Mouse (Mus musculus): ENCODE data around the gene Smad6. TPM values are rescaled to one million over a fixed set of nuclear protein-coding genes. Genes with fewer than 3 reads are reported as not detected.

The Smad6 gene
- polyA plus RNA-seq, 1 experiment from 2014 or later, result 47.2 TPM

DNA sequence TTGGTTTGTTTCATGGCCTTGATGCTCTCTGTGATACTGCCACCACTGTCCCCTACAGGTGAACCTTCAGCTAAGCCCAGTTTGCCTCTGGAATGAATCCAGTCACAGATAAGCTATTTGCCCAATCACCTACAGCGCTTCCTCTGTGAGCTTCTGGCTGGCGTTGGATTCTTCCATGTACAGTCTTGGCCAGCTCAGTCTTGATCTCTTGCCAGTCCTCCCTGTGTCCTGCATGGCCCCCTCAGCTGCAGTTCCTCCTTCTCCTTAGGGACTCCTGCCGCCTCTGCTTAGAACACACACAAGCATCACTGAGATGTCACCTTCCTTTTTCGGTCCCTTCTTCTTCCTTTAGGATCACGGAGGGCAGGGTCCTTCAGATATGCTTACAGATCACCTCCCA, 85.6 kb downstream of the Smad6 start:
- Histone ChIP-seq H3K4me1 (peaks cover 63% of the 10 kb centered on the region), H3K36me3 (no peaks in the 10 kb centered on the region), H3K27me3 (ENCODE audit: insufficient read depth, poor library complexity, severe bottlenecking) (no peaks in the 10 kb centered on the region), H3K9me3 (no peaks in the 10 kb centered on the region), H3K4me3 (no peak overlapping the region), H3K27ac (peak overlapping the region; percentile 80)
- no peak for DNase-seq (ENCODE audit: low spot score)
- 69% methylated on average over 5 of the region's 5 CpGs for WGBS

DNA sequence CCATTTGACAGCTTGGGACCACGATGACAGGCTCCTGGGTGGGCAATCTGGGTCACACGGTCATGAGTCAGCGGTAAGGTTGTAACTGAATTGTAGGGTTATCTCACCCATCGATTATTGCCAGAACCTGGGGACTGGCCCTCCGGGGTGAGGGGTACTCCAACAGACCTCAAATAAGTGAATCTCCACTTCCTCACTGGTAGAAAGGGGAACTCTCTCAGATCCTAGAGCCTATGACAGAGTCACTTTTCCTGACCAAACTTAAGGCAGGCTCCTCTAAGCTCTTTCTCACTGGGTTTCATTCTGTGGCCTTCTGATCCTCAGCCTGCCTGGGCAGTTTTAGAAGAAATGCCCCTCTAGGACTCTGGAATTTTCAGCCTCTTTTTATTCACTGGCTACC, 88.8 kb downstream of the Smad6 start:
- Histone ChIP-seq H3K9me3 (no peaks in the 10 kb centered on the region), H3K4me1 (peaks cover 84% of the 10 kb centered on the region), H3K4me3 (no peak overlapping the region), H3K27me3 (ENCODE audit: insufficient read depth, poor library complexity, severe bottlenecking) (no peaks in the 10 kb centered on the region), H3K36me3 (no peaks in the 10 kb centered on the region), H3K27ac (peak overlapping the region; percentile 79)
- DNase-seq (ENCODE audit: low spot score), result no peak
- WGBS, result 29% methylated on average over 5 of the region's 5 CpGs

DNA sequence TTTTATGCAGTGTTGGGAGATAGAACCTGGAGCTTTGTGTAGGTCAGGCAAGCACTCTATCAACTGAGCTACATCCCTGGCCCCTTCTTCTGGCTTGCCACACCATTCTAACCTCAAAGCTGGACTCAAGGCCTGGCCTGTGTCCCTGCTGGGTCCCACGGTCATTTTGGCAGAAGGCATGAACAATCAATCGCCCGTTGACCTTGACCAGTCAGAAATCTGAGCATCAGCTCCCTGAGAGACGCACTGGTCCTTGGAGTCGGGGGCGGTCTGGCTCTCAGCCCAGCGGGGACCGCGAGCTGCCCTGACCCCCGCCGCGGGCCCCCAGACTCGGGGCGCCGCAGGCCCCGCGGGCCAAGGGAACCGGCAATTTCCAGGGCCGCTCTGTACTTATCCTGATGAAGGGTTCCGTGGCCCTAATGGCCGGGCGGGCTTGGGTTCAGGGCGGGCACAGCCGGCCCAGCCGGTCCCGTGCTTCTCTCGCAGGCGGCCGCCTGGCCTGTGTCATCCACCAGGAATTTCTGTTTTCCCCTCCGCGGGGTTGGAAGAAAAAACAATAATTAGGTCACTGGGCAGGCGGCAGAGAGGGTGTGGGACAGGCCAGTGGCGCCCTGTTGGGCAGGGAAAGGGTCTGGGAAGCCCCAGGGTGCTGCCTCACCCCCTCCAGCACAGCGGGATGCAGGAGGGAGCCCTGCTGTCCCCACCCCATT, 94.4 kb downstream of the Smad6 start:
- 2% methylated on average over 34 of the region's 34 CpGs for WGBS
- Histone ChIP-seq H3K4me3 (peak overlapping the region; percentile 51), H3K27me3 (ENCODE audit: insufficient read depth, poor library complexity, severe bottlenecking) (no peaks in the 10 kb centered on the region), H3K27ac (peak overlapping the region; percentile 96), H3K4me1 (peaks cover 81% of the 10 kb centered on the region), H3K36me3 (no peaks in the 10 kb centered on the region), H3K9me3 (no peaks in the 10 kb centered on the region)
- DNase-seq (ENCODE audit: low spot score), result no peak

DNA sequence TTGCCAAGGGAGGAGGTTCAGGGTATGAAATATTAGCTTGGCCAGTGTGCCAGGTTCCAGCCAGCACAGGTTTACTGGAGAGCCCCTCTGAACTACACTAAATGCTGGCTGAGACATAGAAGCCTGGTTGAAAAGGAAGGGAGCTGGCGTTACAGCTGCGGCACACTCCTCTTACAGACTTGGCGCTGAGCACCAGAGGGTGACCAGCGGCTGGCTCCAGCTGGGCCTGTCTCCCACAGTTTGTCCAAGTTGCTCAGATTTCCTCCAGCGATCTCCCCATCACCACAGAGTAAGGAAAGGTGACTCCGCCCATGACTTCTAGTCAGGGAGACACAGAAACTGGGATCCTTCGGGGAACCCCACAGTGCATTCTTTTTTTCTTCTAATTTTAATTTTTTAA, 95.5 kb downstream of the Smad6 start:
- DNase-seq (ENCODE audit: low spot score), result no peak
- peak overlapping the region; percentile 96 for H3K27ac ChIP-seq
- peaks cover 80% of the 10 kb centered on the region for H3K4me1 ChIP-seq
- no peaks in the 10 kb centered on the region for H3K36me3 ChIP-seq
- no peaks in the 10 kb centered on the region for H3K27me3 ChIP-seq (ENCODE audit: insufficient read depth, poor library complexity, severe bottlenecking)
- WGBS, result 78% methylated on average over 7 of the region's 7 CpGs
- no peaks in the 10 kb centered on the region for H3K9me3 ChIP-seq
- H3K4me3 ChIP-seq, result no peak overlapping the region

DNA sequence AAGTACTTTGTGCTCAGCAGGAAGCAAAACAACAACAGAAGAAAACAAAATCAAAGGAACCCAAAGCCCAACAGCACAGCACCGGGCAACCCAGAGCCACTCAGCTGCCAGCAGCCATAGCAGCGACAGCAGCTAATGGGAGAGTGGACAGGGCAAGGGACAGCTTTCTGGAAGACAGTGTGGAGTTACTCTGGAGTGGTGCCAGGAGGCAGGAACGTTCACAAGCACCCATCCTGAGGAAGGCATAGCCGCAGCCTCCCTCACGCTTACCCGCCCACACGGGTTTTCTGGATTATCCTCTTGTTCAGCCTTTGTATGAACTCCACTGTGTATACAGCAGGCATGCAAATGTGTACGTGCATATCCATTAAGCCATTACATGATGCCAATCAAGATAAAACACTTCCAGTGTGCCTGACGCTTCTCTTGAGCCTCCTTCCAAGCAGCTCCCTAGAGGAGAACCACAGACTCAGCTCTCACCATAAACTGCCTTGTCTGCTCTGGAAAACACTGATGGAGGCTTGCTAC, 98.6 kb downstream of the Smad6 start:
- no peaks in the 10 kb centered on the region for H3K36me3 ChIP-seq
- H3K27ac ChIP-seq, result peak overlapping the region; percentile 63
- WGBS, result 63% methylated on average over 9 of the region's 9 CpGs
- no peak for DNase-seq (ENCODE audit: low spot score)
- H3K9me3 ChIP-seq, result no peaks in the 10 kb centered on the region
- H3K4me1 ChIP-seq, result peaks cover 86% of the 10 kb centered on the region
- no peaks in the 10 kb centered on the region for H3K27me3 ChIP-seq (ENCODE audit: insufficient read depth, poor library complexity, severe bottlenecking)
- H3K4me3 ChIP-seq, result no peak overlapping the region

DNA sequence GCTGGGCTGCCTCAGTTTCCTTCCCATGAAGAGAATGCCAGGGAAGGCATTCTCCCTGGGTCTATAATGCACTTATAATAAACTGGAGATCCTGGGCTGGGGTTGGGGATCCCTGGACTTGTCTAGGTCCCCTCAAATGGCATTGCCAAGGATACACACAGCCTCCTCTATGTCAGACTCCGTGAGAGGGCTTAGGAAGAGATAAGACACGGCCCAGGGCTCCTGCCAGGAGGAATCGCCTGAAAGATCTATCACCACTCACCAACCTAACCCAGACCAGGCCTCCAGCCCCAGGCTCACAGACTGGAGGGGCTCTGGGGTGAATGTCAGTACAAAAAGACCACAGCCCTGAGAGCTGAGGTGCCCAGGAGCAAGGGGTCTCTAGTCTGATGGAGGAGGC, 102.2 kb downstream of the Smad6 start:
- DNase-seq (ENCODE audit: low spot score), result no peak
- Histone ChIP-seq H3K27ac (peak overlapping the region; percentile 83), H3K9me3 (no peaks in the 10 kb centered on the region), H3K4me1 (peaks cover 90% of the 10 kb centered on the region), H3K27me3 (ENCODE audit: insufficient read depth, poor library complexity, severe bottlenecking) (no peaks in the 10 kb centered on the region), H3K36me3 (no peaks in the 10 kb centered on the region), H3K4me3 (no peak overlapping the region)
- WGBS, result 15% methylated on average over 3 of the region's 3 CpGs

DNA sequence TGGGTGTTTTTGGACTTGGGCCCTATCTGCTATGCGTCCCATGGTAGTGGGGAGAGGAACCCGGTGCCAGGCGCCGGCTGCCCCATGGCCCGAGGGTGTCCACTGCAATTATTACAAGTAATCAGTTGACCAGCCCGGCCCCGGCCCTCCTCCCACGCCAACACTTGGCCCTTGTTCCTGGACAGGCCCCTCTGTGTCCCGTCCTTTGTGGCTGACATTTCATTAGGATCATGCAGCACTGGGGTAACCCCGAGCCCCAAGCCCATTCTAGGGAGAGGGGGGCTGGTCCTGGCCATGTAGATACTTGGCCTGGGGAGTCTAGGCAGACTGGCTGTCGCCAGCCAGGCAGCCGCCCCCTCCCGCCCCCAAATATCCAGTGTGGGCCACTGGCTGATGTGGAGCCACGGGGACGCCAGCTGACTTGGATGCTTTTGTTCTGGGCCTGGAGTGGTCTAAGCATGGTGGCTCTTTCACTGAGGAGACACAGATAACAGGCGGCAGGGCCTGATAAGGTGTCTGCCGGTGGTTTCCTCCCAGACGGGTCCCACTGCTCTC, 102.8 kb downstream of the Smad6 start:
- 15% methylated on average over 18 of the region's 18 CpGs for WGBS
- Histone ChIP-seq H3K4me3 (0 out of 2 replicates have a peak overlapping the region, but pooled peaks have one; percentile 31), H3K4me1 (peaks cover 83% of the 10 kb centered on the region), H3K27me3 (ENCODE audit: insufficient read depth, poor library complexity, severe bottlenecking) (no peaks in the 10 kb centered on the region), H3K27ac (peak overlapping the region; percentile 83), H3K9me3 (no peaks in the 10 kb centered on the region), H3K36me3 (no peaks in the 10 kb centered on the region)
- peak; percentile 87 for DNase-seq (ENCODE audit: low spot score)

DNA sequence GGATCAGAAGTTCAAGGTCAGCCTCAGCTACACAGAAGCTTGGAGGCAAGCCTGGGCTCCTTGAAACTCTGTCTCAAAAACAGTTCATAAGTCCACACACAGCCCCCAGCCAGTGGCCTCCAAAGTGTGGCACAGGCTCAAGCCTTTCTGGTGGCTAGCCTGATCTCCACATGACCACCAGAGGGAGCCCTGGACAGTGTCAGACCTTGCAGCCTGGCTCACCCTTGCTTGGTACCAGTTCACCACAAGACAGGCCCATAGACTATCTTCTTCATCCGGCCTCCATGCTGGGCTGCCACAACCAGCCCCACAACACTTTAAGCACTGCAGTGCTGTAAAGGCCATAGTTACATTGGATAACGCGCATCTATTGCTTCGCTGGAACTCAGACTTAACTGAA, 103.6 kb downstream of the Smad6 start:
- no peak overlapping the region for H3K4me3 ChIP-seq
- WGBS, result 65% methylated on average over 4 of the region's 4 CpGs
- H3K27ac ChIP-seq, result peak overlapping the region; percentile 83
- peak; percentile 92 for DNase-seq (ENCODE audit: low spot score)
- no peaks in the 10 kb centered on the region for H3K36me3 ChIP-seq
- peaks cover 75% of the 10 kb centered on the region for H3K4me1 ChIP-seq
- H3K9me3 ChIP-seq, result no peaks in the 10 kb centered on the region
- no peaks in the 10 kb centered on the region for H3K27me3 ChIP-seq (ENCODE audit: insufficient read depth, poor library complexity, severe bottlenecking)

DNA sequence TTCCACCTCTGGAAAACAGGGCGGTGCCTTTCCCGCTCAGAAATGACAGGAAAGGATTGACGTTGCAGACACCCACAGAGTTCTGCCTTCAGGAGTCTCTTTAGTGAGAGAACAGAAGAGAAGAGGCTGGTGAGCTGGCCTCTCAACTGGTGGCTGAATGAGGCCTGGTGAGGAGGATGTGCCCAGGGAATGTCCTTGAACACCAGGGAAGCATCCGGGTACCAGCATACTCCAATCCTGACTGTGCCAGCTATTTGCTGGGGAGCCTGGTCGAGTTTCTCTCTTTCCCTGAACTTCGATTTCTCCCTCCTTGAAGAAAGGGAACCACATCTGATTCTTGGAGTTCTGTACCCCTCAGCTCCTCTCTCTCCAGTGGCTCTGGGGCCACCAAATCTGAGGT, 105.4 kb downstream of the Smad6 start:
- Histone ChIP-seq H3K9me3 (no peaks in the 10 kb centered on the region), H3K27me3 (ENCODE audit: insufficient read depth, poor library complexity, severe bottlenecking) (no peaks in the 10 kb centered on the region), H3K4me3 (no peak overlapping the region), H3K4me1 (peaks cover 64% of the 10 kb centered on the region), H3K36me3 (no peaks in the 10 kb centered on the region), H3K27ac (peak overlapping the region; percentile 65)
- no peak for DNase-seq (ENCODE audit: low spot score)
- WGBS, result 63% methylated on average over 6 of the region's 6 CpGs

DNA sequence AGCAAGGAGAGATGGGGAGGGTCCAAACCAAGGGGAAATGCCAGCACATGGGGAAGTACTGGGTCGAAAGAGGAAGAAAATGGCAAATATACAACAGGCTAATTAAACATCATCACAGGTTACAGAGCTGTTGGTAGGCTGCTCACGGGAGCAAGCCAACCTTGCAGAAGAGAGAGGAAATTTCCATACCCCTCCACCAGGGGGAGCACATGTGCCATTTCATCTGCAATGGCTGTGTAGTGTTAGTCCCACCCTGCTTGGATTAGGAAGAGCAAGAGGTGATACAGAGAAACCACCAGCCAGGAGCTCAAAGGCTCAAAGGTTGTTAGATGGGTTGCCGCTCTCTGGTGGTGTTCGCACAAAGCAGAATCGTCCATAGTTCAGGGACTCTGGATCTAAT, 105.9 kb downstream of the Smad6 start:
- no peak overlapping the region for H3K4me3 ChIP-seq
- H3K4me1 ChIP-seq, result peaks cover 59% of the 10 kb centered on the region
- H3K9me3 ChIP-seq, result no peaks in the 10 kb centered on the region
- 53% methylated on average over 5 of the region's 5 CpGs for WGBS
- DNase-seq (ENCODE audit: low spot score), result no peak
- peak overlapping the region; percentile 65 for H3K27ac ChIP-seq
- no peaks in the 10 kb centered on the region for H3K36me3 ChIP-seq
- no peaks in the 10 kb centered on the region for H3K27me3 ChIP-seq (ENCODE audit: insufficient read depth, poor library complexity, severe bottlenecking)

DNA sequence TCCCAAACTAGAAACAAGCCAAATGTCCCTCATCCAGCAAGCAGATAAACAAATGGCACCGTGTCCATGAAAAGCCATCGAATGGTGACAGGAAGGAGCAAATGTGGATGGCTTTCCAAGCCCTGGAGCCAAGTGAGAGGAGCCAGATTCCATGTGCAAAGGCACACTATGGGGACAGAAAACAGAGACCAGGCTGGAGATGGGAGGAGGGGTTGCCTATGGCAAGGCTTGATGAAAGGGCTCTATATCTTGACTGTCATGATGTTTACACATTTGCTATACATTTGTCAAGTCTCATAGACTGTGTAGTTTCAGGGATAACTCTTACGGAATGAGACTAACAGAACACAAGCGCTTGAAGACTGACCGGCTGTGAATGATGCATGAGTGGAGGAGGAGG, 106.9 kb downstream of the Smad6 start:
- no peak for DNase-seq (ENCODE audit: low spot score)
- H3K36me3 ChIP-seq, result no peaks in the 10 kb centered on the region
- H3K27ac ChIP-seq, result peak overlapping the region; percentile 18; the same call in 1 of the 2 replicates
- H3K27me3 ChIP-seq (ENCODE audit: insufficient read depth, poor library complexity, severe bottlenecking), result no peaks in the 10 kb centered on the region
- H3K4me3 ChIP-seq, result no peak overlapping the region
- peaks cover 49% of the 10 kb centered on the region for H3K4me1 ChIP-seq
- no peaks in the 10 kb centered on the region for H3K9me3 ChIP-seq
- 64% methylated on average over 5 of the region's 5 CpGs for WGBS

DNA sequence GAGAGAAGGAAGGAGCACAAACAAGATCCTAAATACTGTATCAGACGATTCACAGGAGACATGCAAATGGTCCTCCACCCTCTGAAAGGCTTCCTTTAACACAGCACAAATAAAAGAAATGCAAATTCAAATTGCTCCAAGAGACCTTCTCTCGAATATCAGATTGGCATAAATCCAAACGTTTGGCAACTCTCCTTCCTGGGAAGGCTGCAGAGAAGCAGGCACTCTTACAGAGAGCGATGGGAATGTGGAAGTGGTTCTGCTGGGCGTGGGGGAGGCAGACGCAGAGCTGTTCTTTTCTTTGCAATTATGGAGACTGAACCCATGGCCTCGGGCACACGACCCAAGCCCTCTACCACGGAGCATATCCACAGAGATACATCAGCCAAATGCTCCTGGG, 109.8 kb downstream of the Smad6 start:
- Histone ChIP-seq H3K36me3 (no peaks in the 10 kb centered on the region), H3K9me3 (no peaks in the 10 kb centered on the region), H3K4me1 (peaks cover 26% of the 10 kb centered on the region), H3K27me3 (ENCODE audit: insufficient read depth, poor library complexity, severe bottlenecking) (no peaks in the 10 kb centered on the region), H3K27ac (no peak overlapping the region; the same call in 1 of the 2 replicates), H3K4me3 (no peak overlapping the region)
- 53% methylated on average over 9 of the region's 9 CpGs for WGBS
- no peak for DNase-seq (ENCODE audit: low spot score)

DNA sequence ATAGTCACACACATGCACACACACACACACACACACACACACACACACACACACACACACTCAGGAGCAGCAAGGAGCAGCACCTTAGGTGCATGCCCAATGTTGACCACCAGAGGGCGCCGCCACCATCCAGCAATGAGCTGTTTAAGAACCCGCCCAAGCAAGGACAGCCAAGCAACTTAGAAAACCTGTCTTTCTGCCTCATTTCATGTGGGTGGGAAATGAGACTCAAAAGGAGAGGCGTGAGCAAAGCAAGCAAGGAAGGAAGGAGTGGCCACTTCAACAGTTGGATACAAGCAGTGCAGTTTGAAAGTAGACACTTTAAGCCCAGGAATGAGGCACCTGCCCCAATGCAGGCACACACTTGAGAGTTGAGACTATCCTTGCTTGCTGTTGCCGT, 112.2 kb downstream of the Smad6 start:
- Histone ChIP-seq H3K36me3 (no peaks in the 10 kb centered on the region), H3K27ac (no peak overlapping the region), H3K4me3 (no peak overlapping the region), H3K4me1 (peaks cover 4% of the 10 kb centered on the region), H3K9me3 (no peaks in the 10 kb centered on the region), H3K27me3 (ENCODE audit: insufficient read depth, poor library complexity, severe bottlenecking) (no peaks in the 10 kb centered on the region)
- 17% methylated on average over 5 of the region's 5 CpGs for WGBS
- peak; percentile 85 for DNase-seq (ENCODE audit: low spot score)

Data from heart, embryonic 10.5 days (tissue).